Mouse (Mus musculus): ENCODE data around the gene Cfap221. TPM values are rescaled to one million over a fixed set of nuclear protein-coding genes. Genes with fewer than 3 reads are reported as not detected.

Gene Cfap221
- polyA plus RNA-seq, 1 experiment from 2014 or later, result 0.39 TPM

DNA sequence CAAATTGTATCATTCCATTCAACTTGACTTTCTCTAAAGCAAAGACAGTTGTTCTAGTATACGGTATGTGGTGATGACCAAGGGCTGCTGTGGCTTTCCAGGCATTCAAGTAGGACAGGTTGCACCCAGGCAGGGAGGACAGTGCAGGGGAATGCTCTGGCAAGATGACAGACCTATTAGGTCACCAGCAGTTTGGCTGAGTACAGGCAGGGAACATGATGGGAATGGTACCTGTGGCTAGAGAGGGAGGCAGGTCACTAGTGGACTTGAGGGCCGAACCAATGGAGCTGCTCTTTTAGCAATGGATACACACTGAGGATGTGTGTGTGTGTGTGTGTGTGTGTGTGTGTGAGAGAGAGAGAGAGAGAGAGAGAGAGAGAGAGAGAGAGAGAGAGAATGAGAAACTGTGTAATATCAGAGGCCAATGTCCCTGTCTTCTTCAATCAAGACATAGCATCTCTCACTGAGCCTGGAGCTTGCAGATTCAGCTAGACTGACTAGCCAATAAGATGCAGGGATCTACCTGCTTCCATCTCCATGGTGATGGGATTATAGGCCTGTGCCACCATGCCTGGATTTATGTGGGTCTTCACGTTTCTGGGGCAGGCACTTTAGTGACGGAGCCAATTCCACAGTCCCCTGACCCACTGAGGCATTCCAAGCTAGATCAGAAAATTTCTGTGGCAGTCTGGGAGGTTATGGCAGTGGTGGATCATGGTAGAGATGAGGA is 65.4 kb downstream of the Cfap221 start:
- no peak overlapping the region for H3K4me3 ChIP-seq
- no peaks in the 10 kb centered on the region for H3K4me1 ChIP-seq
- H3K9ac ChIP-seq, result no peak overlapping the region
- 82% methylated on average over 4 of the region's 4 CpGs for WGBS
- no peaks in the 10 kb centered on the region for H3K27me3 ChIP-seq
- no peaks in the 10 kb centered on the region for H3K9me3 ChIP-seq
- no peak overlapping the region for H3K27ac ChIP-seq
- no peak for ATAC-seq (ENCODE audit: borderline replicate concordance, extremely low read depth, low FRiP score, low TSS enrichment)
- H3K4me2 ChIP-seq, result no peak overlapping the region
- H3K36me3 ChIP-seq, result no peaks in the 10 kb centered on the region

DNA sequence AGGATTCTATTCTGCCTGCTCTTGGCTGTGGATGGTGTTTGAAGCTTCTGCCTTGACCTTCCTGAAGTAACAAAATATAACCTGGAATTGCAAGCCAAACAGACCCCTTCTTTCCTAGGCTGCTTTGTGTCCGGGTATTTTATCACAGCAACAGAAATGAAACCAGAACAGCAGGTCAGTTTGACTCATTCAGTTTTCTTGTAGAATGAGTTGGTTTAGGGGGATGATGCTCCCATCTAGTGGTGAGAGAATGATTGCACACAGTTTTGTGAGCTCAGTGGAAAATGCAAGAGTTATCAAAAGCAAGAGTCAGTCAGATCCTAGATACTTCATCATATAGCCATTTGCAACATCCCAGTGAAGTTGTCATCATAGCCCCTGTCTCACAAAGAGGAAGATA is 67.3 kb downstream of the Cfap221 start:
- WGBS, result 39% methylated on average over 1 of the region's 1 CpGs
- no peaks in the 10 kb centered on the region for H3K4me1 ChIP-seq

DNA sequence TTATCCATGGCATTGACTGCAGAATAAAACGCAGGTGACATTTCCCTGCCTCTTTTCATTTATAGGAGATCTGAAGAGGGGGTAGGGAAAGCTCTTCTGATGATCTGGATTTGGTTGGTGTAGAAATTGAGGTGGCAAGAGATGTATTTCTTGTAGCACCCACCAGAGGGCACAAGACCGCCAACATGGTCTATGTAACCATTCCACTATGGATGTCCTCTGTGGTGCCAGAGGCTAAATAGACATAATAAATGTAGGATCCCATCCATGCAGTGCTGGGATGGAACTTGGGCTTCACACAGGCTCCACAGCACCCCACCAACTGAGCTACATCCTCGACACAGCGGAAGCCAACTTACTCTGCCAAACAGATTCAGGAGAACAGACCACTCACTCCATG is 77.7 kb downstream of the Cfap221 start:
- no peaks in the 10 kb centered on the region for H3K9me3 ChIP-seq
- no peak overlapping the region for H3K4me2 ChIP-seq
- no peak overlapping the region for H3K9ac ChIP-seq
- 54% methylated on average over 4 of the region's 4 CpGs for WGBS
- no peaks in the 10 kb centered on the region for H3K36me3 ChIP-seq
- peaks cover 5% of the 10 kb centered on the region; the same call in 1 of the 2 replicates for H3K4me1 ChIP-seq
- no peaks in the 10 kb centered on the region for H3K27me3 ChIP-seq
- no peak for ATAC-seq (ENCODE audit: borderline replicate concordance, extremely low read depth, low FRiP score, low TSS enrichment)
- no peak overlapping the region for H3K4me3 ChIP-seq
- H3K27ac ChIP-seq, result no peak overlapping the region

More for the DNA sequence above, 67.3 kb downstream of the Cfap221 start:
- H3K27ac ChIP-seq, result no peak overlapping the region
- no peak overlapping the region for H3K4me2 ChIP-seq
- H3K27me3 ChIP-seq, result no peaks in the 10 kb centered on the region
- H3K4me3 ChIP-seq, result no peak overlapping the region
- no peak overlapping the region for H3K9ac ChIP-seq
- ATAC-seq (ENCODE audit: borderline replicate concordance, extremely low read depth, low FRiP score, low TSS enrichment), result no peak
- no peaks in the 10 kb centered on the region for H3K9me3 ChIP-seq
- no peaks in the 10 kb centered on the region for H3K36me3 ChIP-seq

DNA sequence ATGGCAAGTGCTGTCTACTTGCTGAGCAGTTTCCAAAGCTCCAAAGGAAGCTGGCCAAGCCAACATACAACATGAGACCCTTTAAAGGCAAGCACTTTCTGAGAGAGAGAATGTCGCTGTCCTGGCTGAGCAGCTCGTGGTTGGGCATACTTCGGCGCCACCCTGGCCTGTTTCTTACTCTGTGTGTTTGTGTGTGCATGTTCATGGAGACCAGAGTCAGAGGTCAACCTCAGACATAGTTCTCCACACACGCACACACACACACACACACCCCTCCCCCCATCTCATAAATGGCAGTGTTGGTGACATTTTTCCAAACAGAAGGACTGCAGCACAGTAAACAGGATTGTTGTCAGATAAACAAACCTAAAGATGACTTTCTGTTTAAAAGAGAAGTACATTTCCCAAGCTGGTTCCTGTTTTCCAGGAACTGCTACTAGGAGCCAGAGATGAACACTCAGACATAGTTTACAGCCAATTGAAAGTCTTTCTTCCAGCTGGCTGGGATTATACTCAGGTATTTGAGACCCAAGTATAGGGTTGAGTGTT is 80.1 kb downstream of the Cfap221 start:
- 55% methylated on average over 5 of the region's 5 CpGs for WGBS
- peak; percentile 29; the same call in 1 of the 2 replicates for ATAC-seq (ENCODE audit: borderline replicate concordance, extremely low read depth, low FRiP score, low TSS enrichment)
- H3K27ac ChIP-seq, result peak overlapping the region; percentile 15; the same call in 1 of the 2 replicates

DNA sequence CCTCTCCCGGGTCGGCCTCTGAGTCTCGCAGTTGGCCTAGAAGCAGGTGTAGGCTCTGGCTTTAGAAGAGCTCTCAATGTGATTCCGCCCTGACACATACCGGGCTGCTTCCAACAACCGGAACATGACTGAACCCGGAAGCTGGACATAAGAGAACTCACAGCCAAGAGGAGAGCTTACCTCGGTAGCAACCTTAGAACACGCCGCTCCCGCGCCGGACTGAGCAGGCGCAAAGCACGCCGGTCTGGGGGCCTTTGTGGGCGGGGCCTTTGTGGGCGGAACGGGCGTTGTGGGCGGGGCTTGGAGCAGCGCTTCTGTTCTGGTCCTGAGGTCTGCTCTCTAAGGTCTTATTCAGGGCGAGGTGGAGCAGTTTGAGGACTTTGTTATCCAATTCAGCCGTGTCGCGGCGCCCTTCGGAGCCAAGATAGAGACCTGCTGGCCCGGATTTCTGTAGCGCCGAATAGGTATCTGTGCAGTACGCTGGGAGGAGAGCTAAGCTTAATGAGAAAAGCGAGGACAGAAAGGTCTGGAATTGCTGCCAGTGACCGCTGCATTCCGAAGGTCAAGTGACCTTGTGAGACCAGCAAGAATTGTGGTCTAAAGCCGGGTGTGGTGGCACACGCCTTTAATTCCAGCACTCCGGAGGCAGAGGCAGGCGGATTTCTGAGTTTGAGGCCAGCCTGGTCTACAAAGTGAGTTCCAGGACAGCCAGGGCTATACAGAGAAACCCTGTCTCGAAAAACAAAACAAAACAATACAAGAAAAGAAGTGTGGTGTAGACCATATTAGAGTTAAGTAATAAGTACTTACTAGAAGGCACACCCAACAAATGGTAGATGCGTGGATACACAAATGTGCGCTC is 83.8 kb downstream of the Cfap221 start, which contains the start of gene Tmem177:
Gene Tmem177 (minus strand): TSS at position 256 of the 862 bp plus-strand sequence.
- Histone ChIP-seq H3K4me2 (peak within 1 kb of the TSS; percentile 80), H3K9ac (peak within 1 kb of the TSS; percentile 38), H3K4me3 (peak within 1 kb of the TSS; percentile 51), H3K4me1 (peaks cover 14% of the 10 kb centered on the region), H3K9me3 (no peaks in the 10 kb centered on the region), H3K36me3 (0 out of 2 replicates have a peak, but pooled peaks cover 5% of the 10 kb centered on the region), H3K27ac (peak within 1 kb of the TSS; percentile 32; the same call in 1 of the 2 replicates), H3K27me3 (no peaks in the 10 kb centered on the region)
- ATAC-seq (ENCODE audit: borderline replicate concordance, extremely low read depth, low FRiP score, low TSS enrichment), result peak; percentile 93
- 10% methylated on average over 42 of the region's 42 CpGs for WGBS

More for the DNA sequence above, 80.1 kb downstream of the Cfap221 start:
- no peaks in the 10 kb centered on the region for H3K36me3 ChIP-seq
- H3K9me3 ChIP-seq, result no peaks in the 10 kb centered on the region
- no peak overlapping the region for H3K9ac ChIP-seq
- no peaks in the 10 kb centered on the region for H3K27me3 ChIP-seq
- no peak overlapping the region for H3K4me2 ChIP-seq
- no peak overlapping the region for H3K4me3 ChIP-seq
- H3K4me1 ChIP-seq, result peaks cover 13% of the 10 kb centered on the region

DNA sequence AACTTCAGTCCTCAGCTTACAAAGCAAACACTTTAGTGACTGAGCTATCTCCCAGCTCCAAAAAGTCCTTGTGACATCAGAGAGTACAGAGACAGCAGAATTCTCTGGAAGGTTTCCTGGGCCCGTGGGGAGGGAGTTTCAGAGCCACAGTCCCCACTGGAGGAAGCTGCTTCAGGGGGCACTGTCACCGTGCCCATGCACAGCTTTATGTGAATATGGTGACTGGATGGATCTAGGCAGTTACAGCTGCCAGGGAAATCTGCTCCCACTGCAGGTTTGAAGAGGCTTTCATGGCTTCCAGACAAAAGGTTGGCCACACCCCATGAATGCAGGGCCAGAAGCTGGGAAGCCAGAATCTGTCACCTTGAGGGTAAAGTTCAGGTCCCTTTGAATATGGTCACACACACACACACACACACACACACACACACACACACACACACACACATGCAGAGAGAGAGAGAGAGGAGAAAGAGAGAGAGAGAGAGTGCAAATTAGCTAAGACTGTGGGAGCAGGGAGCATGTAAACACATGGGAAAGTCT is 89.8 kb downstream of the Cfap221 start:
- H3K9ac ChIP-seq, result no peak overlapping the region
- peak overlapping the region; percentile 48 for H3K27ac ChIP-seq
- no peaks in the 10 kb centered on the region for H3K9me3 ChIP-seq
- H3K27me3 ChIP-seq, result no peaks in the 10 kb centered on the region
- WGBS, result 38% methylated on average over 2 of the region's 2 CpGs
- no peak overlapping the region for H3K4me2 ChIP-seq
- peaks cover 15% of the 10 kb centered on the region for H3K4me1 ChIP-seq
- no peak overlapping the region for H3K4me3 ChIP-seq
- no peak for ATAC-seq (ENCODE audit: borderline replicate concordance, extremely low read depth, low FRiP score, low TSS enrichment)
- H3K36me3 ChIP-seq, result 0 out of 2 replicates have a peak, but pooled peaks cover 5% of the 10 kb centered on the region

DNA sequence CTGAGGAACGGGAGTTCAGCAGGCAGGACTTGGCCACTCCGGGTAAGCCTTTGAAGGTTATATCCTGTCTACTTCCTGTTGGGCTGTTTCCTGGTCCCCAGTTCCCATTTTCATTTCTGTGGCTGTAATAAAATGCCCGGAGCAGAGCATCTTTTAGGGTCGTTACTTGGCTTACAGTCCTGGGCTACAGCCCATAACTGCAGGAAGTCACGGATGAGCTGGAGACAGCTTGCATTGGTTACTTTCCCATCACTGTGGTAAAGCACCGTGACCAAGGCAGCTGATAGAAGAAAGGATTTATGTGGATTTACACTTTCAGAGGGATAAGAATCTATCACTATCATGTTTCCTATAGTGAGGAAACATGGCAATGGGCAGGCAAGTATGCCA is 93.8 kb downstream of the Cfap221 start:
- no peaks in the 10 kb centered on the region for H3K9me3 ChIP-seq

DNA sequence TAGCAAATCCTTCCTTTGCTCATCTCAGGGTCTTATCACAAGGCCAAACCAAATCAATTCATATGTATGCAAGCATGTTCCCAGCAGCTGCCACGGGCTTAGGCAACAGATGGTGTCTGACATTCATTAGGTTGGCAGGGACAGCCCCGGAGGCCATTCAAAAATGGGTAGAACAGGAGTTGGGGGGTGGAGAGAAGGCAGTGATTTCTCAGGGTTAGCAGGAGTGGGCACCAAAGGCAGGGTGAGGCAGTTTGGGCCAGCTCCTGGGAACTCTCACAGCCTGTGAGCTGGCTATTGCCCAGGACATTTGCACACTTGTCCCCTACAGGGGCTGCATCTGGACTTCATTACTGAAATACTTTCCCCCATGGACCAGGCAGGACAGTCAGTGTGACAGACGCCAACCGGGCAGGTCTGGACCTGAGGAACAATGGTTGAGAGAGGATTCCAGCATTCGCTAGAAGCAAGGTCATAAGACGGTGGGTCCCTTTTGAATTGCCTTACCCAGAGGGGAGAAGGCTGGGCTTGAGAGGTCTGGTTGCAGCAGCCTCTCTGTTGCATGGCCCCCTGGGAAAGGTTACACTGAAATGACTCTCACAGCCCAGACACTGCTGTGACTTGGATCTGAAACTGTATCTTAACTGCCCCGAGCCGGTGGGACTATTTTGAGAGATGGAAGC is 94.3 kb downstream of the Cfap221 start:
- WGBS, result 72% methylated on average over 8 of the region's 8 CpGs
- no peaks in the 10 kb centered on the region for H3K9me3 ChIP-seq
- H3K27me3 ChIP-seq, result no peaks in the 10 kb centered on the region
- no peaks in the 10 kb centered on the region for H3K36me3 ChIP-seq
- peaks cover 8% of the 10 kb centered on the region for H3K4me1 ChIP-seq
- H3K4me3 ChIP-seq, result no peak overlapping the region
- no peak overlapping the region for H3K4me2 ChIP-seq
- H3K27ac ChIP-seq, result no peak overlapping the region
- ATAC-seq (ENCODE audit: borderline replicate concordance, extremely low read depth, low FRiP score, low TSS enrichment), result no peak
- no peak overlapping the region for H3K9ac ChIP-seq

More for the DNA sequence above, 93.8 kb downstream of the Cfap221 start:
- no peaks in the 10 kb centered on the region for H3K27me3 ChIP-seq
- H3K4me3 ChIP-seq, result no peak overlapping the region
- H3K9ac ChIP-seq, result no peak overlapping the region
- no peak overlapping the region for H3K27ac ChIP-seq
- peaks cover 11% of the 10 kb centered on the region for H3K4me1 ChIP-seq
- no peaks in the 10 kb centered on the region for H3K36me3 ChIP-seq
- no peak overlapping the region for H3K4me2 ChIP-seq
- no peak for ATAC-seq (ENCODE audit: borderline replicate concordance, extremely low read depth, low FRiP score, low TSS enrichment)
- 60% methylated on average over 6 of the region's 6 CpGs for WGBS

DNA sequence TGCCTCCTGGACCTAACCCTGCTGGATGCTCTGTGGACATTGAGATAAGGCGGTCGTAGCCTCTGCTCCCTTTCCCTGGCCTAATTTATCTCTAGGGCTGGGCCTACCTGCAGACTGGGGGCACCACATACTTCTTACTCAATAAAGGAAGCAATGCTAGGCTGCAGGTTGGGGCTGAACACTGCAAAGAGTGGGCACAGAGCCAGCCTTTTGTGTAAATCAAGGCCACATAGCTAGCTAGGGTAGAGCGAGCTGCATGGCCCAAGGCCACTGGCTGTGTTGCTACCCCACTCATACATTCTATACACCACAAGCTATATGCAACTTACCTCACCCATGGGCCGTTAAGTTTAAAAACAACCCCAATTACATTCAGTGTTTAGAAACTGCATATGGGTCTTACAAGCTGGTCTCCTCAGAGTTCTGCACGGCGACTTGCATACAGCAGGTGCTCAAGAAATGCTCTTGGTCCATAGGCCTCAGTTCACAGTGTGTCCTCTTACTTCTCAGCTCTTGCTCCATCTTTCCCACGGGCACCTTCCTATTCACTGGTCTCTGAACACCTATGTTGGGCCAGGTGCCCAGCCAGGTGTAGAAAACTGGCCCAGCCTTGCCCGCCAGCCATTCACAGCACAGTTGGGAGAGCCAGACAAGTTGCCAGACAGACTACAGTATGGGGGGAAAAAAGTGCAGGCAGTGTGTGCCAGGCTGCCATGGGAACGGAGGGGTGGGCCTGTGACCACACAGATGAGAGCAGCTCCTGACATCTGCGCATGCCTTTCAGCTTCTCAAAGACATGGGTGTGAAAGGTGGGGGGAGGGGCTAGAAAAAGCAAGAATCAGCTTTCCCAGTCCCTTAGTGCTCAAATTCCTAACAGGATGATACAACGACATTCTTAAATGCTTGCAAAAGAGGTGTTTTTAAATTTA is 97.6 kb downstream of the Cfap221 start:
- WGBS, result 62% methylated on average over 11 of the region's 11 CpGs
- no peaks in the 10 kb centered on the region for H3K27me3 ChIP-seq
- no peaks in the 10 kb centered on the region for H3K36me3 ChIP-seq
- no peaks in the 10 kb centered on the region for H3K9me3 ChIP-seq
- no peak overlapping the region for H3K27ac ChIP-seq
- H3K4me3 ChIP-seq, result no peak overlapping the region
- no peak overlapping the region for H3K9ac ChIP-seq
- H3K4me1 ChIP-seq, result 0 out of 2 replicates have a peak, but pooled peaks cover 6% of the 10 kb centered on the region
- no peak overlapping the region for H3K4me2 ChIP-seq
- peak; percentile 67; the same call in 1 of the 2 replicates for ATAC-seq (ENCODE audit: borderline replicate concordance, extremely low read depth, low FRiP score, low TSS enrichment)

DNA sequence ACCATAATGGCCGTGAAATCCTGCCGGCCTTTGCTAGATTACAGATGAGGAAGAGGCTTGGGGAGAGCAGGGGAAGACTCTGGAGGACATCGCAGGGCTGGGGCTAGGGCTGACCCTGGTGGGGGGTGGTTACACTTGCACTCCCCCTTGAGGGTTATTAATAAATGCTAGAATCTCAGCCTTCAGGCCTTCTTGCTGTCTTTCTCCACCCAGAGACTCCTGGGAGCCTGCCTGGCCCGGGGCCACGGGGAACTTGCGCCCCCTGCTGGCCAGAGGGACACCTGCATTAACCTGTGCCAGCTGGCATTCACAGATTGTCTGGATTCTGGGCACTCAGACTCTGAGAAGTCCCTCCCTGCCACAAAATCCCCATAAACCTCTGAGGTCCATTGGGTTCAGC is 102.1 kb downstream of the Cfap221 start:
- H3K4me3 ChIP-seq, result no peak overlapping the region
- 30% methylated on average over 6 of the region's 6 CpGs for WGBS
- no peak; the same call in 1 of the 2 replicates for ATAC-seq (ENCODE audit: borderline replicate concordance, extremely low read depth, low FRiP score, low TSS enrichment)

More for the DNA sequence above, 102.1 kb downstream of the Cfap221 start:
- H3K4me2 ChIP-seq, result no peak overlapping the region
- no peaks in the 10 kb centered on the region for H3K27me3 ChIP-seq
- H3K9ac ChIP-seq, result no peak overlapping the region
- no peaks in the 10 kb centered on the region for H3K9me3 ChIP-seq
- H3K27ac ChIP-seq, result no peak overlapping the region
- H3K36me3 ChIP-seq, result no peaks in the 10 kb centered on the region
- H3K4me1 ChIP-seq, result 0 out of 2 replicates have a peak, but pooled peaks cover 6% of the 10 kb centered on the region
